Mouse (Mus musculus): ENCODE measurements around the gene Zdhhc4. TPM values are rescaled to one million over a fixed set of nuclear protein-coding genes. Genes with fewer than 3 reads are reported as not detected.

Zdhhc4 gene
- polyA plus RNA-seq, 1 experiment from 2014 or later, result 73.5 TPM

DNA sequence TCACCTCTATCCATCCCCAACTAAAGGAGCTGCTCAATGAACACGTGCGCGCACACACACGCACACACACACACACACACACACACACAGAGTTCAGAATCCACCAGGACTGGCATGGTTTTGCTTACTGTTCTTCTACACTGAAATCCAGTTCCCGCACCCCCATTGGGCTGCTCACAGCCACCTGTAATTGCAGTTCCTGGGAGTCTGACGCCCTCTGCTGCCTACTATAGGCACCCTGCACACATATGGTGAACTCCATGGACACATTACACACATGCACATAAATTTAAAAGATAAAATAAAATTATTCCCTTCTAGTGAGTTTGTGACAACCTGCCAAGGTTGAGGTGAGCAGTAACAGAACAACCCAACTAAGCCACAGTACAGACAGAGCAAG is 44.3 kb downstream of the Zdhhc4 start:
- Histone ChIP-seq H3K9ac (ENCODE audit: low read length) (no peak overlapping the region), H3K4me1 (replicated peaks; ENCODE audit: control insufficient read depth, insufficient read depth, low read length) (no peaks in the 10 kb centered on the region), H3K9me3 (ENCODE audit: control insufficient read depth, low read length) (no peaks in the 10 kb centered on the region), H3K27ac (ENCODE audit: low read depth) (no peak overlapping the region), H3K27me3 (replicated peaks; ENCODE audit: control insufficient read depth, insufficient read depth, low read length) (peaks cover 49% of the 10 kb centered on the region), H3K4me2 (ENCODE audit: low read length) (no peak overlapping the region), H3K4me3 (ENCODE audit: low read depth, low read length) (no peak overlapping the region), H3K36me3 (ENCODE audit: control insufficient read depth, insufficient read depth, low read length) (no peaks in the 10 kb centered on the region)
- DNase-seq (ENCODE audit: low spot score) (no peak), ATAC-seq (replicated peaks; ENCODE audit: low FRiP score, low TSS enrichment, low read depth) (no peak)
- 46% methylated on average over 6 of the region's 6 CpGs for WGBS

DNA sequence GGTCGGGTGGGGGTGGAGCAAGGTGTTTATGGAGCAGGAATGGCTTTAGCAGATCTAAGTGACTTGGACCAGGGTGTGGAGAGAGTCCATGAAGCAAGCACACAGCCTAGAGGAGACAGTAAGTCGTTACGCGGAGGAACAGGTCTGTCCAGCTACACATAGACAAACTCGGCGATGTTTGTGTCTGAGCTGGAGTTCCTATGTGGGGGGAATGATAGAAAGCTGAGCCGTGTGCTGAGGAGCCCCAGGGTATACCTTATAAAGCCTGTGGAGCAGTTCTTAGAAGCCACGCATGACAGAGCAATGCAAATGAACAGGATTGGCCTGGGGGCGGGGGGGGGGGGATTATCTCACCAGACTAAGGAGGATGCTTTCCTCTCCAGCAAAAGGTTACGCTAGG is 49.8 kb downstream of the Zdhhc4 start:
- 45% methylated on average over 10 of the region's 10 CpGs for WGBS
- H3K27ac ChIP-seq (ENCODE audit: low read depth), result no peak overlapping the region
- no peak for ATAC-seq (replicated peaks; ENCODE audit: low FRiP score, low TSS enrichment, low read depth)
- H3K4me2 ChIP-seq (ENCODE audit: low read length), result no peak overlapping the region
- H3K4me3 ChIP-seq (ENCODE audit: low read depth, low read length), result no peak overlapping the region
- H3K27me3 ChIP-seq (replicated peaks; ENCODE audit: control insufficient read depth, insufficient read depth, low read length), result 0 out of 2 replicates have a peak, but pooled peaks cover 12% of the 10 kb centered on the region
- H3K9me3 ChIP-seq (ENCODE audit: control insufficient read depth, low read length), result no peaks in the 10 kb centered on the region
- no peak overlapping the region for H3K9ac ChIP-seq (ENCODE audit: low read length)
- H3K4me1 ChIP-seq (replicated peaks; ENCODE audit: control insufficient read depth, insufficient read depth, low read length), result no peaks in the 10 kb centered on the region
- no peak for DNase-seq (ENCODE audit: low spot score)
- no peaks in the 10 kb centered on the region for H3K36me3 ChIP-seq (ENCODE audit: control insufficient read depth, insufficient read depth, low read length)

DNA sequence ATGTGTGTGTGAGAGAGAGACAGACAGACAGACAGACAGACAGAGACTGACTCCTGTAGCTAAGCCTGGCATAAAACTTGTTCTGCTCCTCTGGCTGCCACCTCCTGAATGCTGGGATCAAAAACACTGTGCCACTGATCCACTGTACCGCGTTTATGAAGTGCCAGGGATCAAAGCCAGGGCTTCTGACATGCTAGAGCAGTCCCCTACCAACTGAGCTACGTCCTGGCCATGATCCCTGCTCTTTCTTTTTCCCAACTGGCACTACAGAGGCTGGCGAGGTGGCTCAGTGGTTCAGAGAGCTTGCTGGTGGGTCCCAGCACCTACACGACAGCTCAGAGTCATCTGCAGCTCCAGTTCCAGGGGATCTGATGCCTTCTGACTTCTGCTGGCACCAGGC is 53.3 kb downstream of the Zdhhc4 start:
- H3K27me3 ChIP-seq (replicated peaks; ENCODE audit: control insufficient read depth, insufficient read depth, low read length), result 0 out of 2 replicates have a peak, but pooled peaks cover 9% of the 10 kb centered on the region
- no peak overlapping the region for H3K27ac ChIP-seq (ENCODE audit: low read depth)
- H3K4me1 ChIP-seq (replicated peaks; ENCODE audit: control insufficient read depth, insufficient read depth, low read length), result peaks cover 1% of the 10 kb centered on the region; the same call in 1 of the 2 replicates
- no peak overlapping the region for H3K9ac ChIP-seq (ENCODE audit: low read length)
- no peak overlapping the region for H3K4me3 ChIP-seq (ENCODE audit: low read depth, low read length)
- H3K4me2 ChIP-seq (ENCODE audit: low read length), result no peak overlapping the region
- DNase-seq (ENCODE audit: low spot score) (no peak), ATAC-seq (replicated peaks; ENCODE audit: low FRiP score, low TSS enrichment, low read depth) (no peak)
- H3K36me3 ChIP-seq (ENCODE audit: control insufficient read depth, insufficient read depth, low read length), result no peaks in the 10 kb centered on the region
- 64% methylated on average over 5 of the region's 5 CpGs for WGBS
- H3K9me3 ChIP-seq (ENCODE audit: control insufficient read depth, low read length), result no peaks in the 10 kb centered on the region

DNA sequence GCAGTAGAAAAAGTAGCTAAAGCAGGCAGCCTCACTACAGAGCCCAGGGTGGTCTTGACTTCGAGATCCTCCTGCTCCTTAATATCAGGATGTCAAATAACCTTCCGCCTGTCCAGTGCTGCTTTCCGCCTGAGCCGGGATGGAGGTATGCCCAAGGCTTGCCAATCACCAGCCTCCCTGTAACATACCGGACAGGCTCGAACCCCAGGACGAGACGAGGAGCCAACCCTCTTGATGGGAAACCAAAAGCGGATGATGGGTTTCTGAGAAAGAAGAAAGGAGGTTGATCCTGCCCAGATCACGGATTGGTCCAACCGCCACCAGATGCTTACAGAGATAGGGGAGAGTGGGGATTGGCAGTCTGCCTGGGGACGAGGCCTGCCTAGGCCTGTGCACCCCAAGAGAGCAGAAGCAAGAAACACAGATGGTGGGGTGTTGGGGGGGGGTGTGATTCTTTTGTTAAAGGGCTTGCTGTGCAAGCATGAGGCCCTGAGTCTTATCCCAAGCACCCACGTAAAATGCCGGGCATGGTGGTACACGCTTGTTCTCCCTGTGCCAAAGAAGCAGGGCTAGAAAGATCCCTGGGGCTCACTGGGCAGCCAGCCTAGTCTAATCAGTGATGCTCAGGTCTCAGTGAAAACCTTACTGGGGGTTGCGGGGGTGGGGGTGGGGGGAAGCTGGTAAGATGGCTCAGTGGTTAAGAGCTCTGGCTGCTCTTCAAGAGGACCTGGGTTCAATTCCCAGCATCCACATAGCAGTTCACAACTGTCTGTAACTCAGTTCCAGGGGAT is 56.3 kb downstream of the Zdhhc4 start:
- no peak overlapping the region for H3K4me2 ChIP-seq (ENCODE audit: low read length)
- H3K4me1 ChIP-seq (replicated peaks; ENCODE audit: control insufficient read depth, insufficient read depth, low read length), result peaks cover 6% of the 10 kb centered on the region
- 92% methylated on average over 16 of the region's 16 CpGs for WGBS
- H3K4me3 ChIP-seq (ENCODE audit: low read depth, low read length), result no peak overlapping the region
- ATAC-seq (replicated peaks; ENCODE audit: low FRiP score, low TSS enrichment, low read depth) (no peak), DNase-seq (ENCODE audit: low spot score) (no peak)
- H3K27ac ChIP-seq (ENCODE audit: low read depth), result no peak overlapping the region
- no peaks in the 10 kb centered on the region for H3K36me3 ChIP-seq (ENCODE audit: control insufficient read depth, insufficient read depth, low read length)
- no peak overlapping the region for H3K9ac ChIP-seq (ENCODE audit: low read length)
- H3K9me3 ChIP-seq (ENCODE audit: control insufficient read depth, low read length), result no peaks in the 10 kb centered on the region
- H3K27me3 ChIP-seq (replicated peaks; ENCODE audit: control insufficient read depth, insufficient read depth, low read length), result 0 out of 2 replicates have a peak, but pooled peaks cover 2% of the 10 kb centered on the region

DNA sequence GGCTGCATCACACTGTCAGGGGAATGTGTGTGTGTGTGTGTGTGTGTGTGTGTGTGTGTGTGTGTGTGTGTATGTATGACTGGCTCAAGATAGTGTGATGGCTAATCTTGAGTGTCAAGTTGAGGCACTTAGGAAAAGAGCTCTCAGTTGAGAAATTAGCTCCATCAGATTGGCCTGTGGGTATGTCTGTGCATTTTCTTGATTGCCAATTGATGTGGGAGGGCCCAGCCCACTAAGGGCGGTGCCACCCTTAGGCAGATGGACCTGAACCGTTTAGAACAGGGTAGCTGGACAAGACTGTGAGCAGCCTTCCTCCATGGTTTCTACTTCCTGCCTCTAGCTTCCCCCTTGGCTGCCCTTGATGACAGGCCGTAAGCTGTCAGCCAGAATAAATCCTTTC is 56.9 kb downstream of the Zdhhc4 start:
- ATAC-seq (replicated peaks; ENCODE audit: low FRiP score, low TSS enrichment, low read depth) (no peak), DNase-seq (ENCODE audit: low spot score) (no peak)
- Histone ChIP-seq H3K4me2 (ENCODE audit: low read length) (no peak overlapping the region), H3K27me3 (replicated peaks; ENCODE audit: control insufficient read depth, insufficient read depth, low read length) (0 out of 2 replicates have a peak, but pooled peaks cover 2% of the 10 kb centered on the region), H3K36me3 (ENCODE audit: control insufficient read depth, insufficient read depth, low read length) (no peaks in the 10 kb centered on the region), H3K4me1 (replicated peaks; ENCODE audit: control insufficient read depth, insufficient read depth, low read length) (peaks cover 6% of the 10 kb centered on the region), H3K4me3 (ENCODE audit: low read depth, low read length) (no peak overlapping the region), H3K9ac (ENCODE audit: low read length) (no peak overlapping the region), H3K9me3 (ENCODE audit: control insufficient read depth, low read length) (no peaks in the 10 kb centered on the region), H3K27ac (ENCODE audit: low read depth) (no peak overlapping the region)
- WGBS, result 70% methylated on average over 3 of the region's 3 CpGs

DNA sequence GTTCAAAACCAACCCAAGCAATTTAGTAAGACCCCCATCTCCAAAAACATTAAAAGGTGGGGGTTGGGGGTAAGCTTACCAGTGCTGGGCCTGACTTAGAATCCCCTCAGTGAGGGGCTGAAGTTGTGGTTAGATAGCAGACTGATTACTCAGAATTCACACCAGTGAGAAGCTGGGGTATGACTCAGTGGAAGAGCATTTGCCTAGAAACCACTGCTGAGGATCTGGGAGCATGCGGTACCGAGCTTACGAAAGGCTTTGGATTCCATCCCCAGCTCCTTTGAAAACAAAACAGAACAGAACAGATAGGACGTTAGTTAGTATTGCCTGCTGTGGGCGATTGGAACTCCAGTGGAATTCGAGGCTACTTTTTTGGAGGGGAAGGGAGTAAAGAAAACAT is 57.4 kb downstream of the Zdhhc4 start:
- no peak overlapping the region for H3K4me2 ChIP-seq (ENCODE audit: low read length)
- H3K4me3 ChIP-seq (ENCODE audit: low read depth, low read length), result no peak overlapping the region
- 85% methylated on average over 6 of the region's 6 CpGs for WGBS
- no peak for ATAC-seq (replicated peaks; ENCODE audit: low FRiP score, low TSS enrichment, low read depth)
- no peaks in the 10 kb centered on the region for H3K36me3 ChIP-seq (ENCODE audit: control insufficient read depth, insufficient read depth, low read length)
- H3K9me3 ChIP-seq (ENCODE audit: control insufficient read depth, low read length), result no peaks in the 10 kb centered on the region
- H3K27ac ChIP-seq (ENCODE audit: low read depth), result no peak overlapping the region
- peaks cover 6% of the 10 kb centered on the region for H3K4me1 ChIP-seq (replicated peaks; ENCODE audit: control insufficient read depth, insufficient read depth, low read length)
- no peak overlapping the region for H3K9ac ChIP-seq (ENCODE audit: low read length)
- H3K27me3 ChIP-seq (replicated peaks; ENCODE audit: control insufficient read depth, insufficient read depth, low read length), result 0 out of 2 replicates have a peak, but pooled peaks cover 2% of the 10 kb centered on the region
- DNase-seq (ENCODE audit: low spot score), result no peak

DNA sequence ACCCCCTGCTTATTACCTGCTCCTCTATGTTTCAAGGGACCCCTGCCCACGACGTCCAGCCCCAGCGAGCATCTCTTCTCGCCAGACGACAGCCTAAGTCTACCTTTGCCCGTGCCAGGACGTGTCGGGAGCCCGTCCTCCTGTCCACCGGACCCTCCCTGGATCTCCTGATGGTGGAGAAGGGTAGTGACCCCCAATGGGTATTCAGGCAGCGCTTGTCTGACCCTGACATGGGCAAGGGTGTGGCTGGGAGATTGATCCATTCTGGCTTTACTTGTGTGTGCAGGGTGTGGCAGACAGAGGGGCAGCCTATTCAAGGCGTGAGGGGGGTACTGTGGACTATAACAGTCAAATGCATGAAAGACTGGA is 58.9 kb downstream of the Zdhhc4 start:
- Histone ChIP-seq H3K36me3 (ENCODE audit: control insufficient read depth, insufficient read depth, low read length) (no peaks in the 10 kb centered on the region), H3K4me3 (ENCODE audit: low read depth, low read length) (peak overlapping the region; percentile 86), H3K27ac (ENCODE audit: low read depth) (no peak overlapping the region), H3K9me3 (ENCODE audit: control insufficient read depth, low read length) (no peaks in the 10 kb centered on the region), H3K27me3 (replicated peaks; ENCODE audit: control insufficient read depth, insufficient read depth, low read length) (no peaks in the 10 kb centered on the region), H3K4me2 (ENCODE audit: low read length) (peak overlapping the region; percentile 91), H3K9ac (ENCODE audit: low read length) (peak overlapping the region; percentile 84), H3K4me1 (replicated peaks; ENCODE audit: control insufficient read depth, insufficient read depth, low read length) (peaks cover 6% of the 10 kb centered on the region)
- DNase-seq (ENCODE audit: low spot score) (no peak), ATAC-seq (replicated peaks; ENCODE audit: low FRiP score, low TSS enrichment, low read depth) (peak; percentile 38; the same call in 1 of the 2 replicates)
- WGBS, result 5% methylated on average over 12 of the region's 12 CpGs

DNA sequence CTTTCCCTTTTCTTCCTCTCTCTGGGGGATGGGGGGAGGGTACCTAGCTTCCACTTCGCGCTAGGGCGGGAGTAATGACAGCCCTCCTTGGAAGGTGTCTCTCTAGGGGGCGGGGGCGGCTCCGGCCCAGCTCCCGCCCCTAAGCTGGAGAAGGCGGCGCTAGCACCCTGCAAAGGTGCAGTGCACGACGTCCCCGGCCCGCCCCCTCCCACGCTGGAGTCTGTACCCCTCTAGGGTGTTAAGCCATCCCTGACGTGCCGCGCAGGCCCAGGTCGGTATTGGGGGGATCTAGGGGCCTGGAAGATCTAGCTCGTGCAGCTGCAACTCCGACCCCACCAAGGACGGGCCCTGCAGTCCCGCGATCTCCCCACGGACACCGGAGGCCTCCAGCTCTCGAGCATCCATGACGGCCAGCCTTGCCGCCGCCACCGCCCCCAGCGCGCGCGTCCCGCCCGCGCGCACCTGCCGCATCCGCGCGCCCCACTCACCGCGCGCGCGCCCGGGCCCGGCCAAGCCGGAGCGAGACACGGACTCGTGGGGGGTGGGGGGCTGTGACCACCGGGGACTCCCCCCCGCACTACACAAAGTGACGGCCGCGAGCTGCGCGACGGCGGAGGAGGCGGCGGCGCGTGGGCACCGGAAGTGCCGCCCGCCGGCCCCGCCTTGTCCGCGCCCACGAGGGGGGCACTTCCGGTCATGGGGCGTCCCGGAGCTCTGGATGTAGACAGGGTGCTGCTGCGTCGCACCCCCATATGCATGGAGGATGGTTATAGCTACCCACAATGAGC is 59.5 kb downstream of the Zdhhc4 start, which contains the start of gene Zfp316:
Zfp316 (minus strand) TSS at position 660 of the 788 bp plus-strand sequence.
- no peaks in the 10 kb centered on the region for H3K27me3 ChIP-seq (replicated peaks; ENCODE audit: control insufficient read depth, insufficient read depth, low read length)
- H3K4me1 ChIP-seq (replicated peaks; ENCODE audit: control insufficient read depth, insufficient read depth, low read length), result peaks cover 6% of the 10 kb centered on the region
- WGBS, result under 1% methylated on average over 65 of the region's 79 CpGs
- peak within 1 kb of the TSS; percentile 84 for H3K9ac ChIP-seq (ENCODE audit: low read length)
- no peak within 1 kb of the TSS for H3K27ac ChIP-seq (ENCODE audit: low read depth)
- H3K4me3 ChIP-seq (ENCODE audit: low read depth, low read length), result peak within 1 kb of the TSS; percentile 86
- peak within 1 kb of the TSS; percentile 91 for H3K4me2 ChIP-seq (ENCODE audit: low read length)
- ATAC-seq (replicated peaks; ENCODE audit: low FRiP score, low TSS enrichment, low read depth), result peak; percentile 87
- H3K9me3 ChIP-seq (ENCODE audit: control insufficient read depth, low read length), result no peaks in the 10 kb centered on the region
- no peaks in the 10 kb centered on the region for H3K36me3 ChIP-seq (ENCODE audit: control insufficient read depth, insufficient read depth, low read length)
- peak; percentile 79 for DNase-seq (ENCODE audit: low spot score)

Measured in intestine, embryonic 14.5 days (tissue).